Mouse (Mus musculus) embryonic facial prominence, embryonic 15.5 days (tissue): ENCODE data around the gene Enah. TPM values are rescaled to one million over a fixed set of nuclear protein-coding genes. Genes with fewer than 3 reads are reported as not detected.

Experiments
- ATAC-seq: fragments of 200-750 bp; cut with Nextera tagmentation; 2 replicates; pipeline ENCODE4 v1.8.0; 2017; ENCODE audit warnings: low read depth, moderate TSS enrichment; ENCODE audit not compliant: insufficient number of reproducible peaks, low FRiP score, low TSS enrichment
- H3K27ac ChIP-seq: fragments of 300-500 bp; sonication (generic); replicated peaks from 2 replicates; pipeline ENCODE4 v1.5.1; 2015; ENCODE audit warnings: mild to moderate bottlenecking, inconsistent platforms
- H3K27me3 ChIP-seq: fragments of 300-500 bp; sonication (generic); 2 replicates; pipeline ENCODE4 v1.6.1; 2015; ENCODE audit warnings: inconsistent platforms
- H3K36me3 ChIP-seq: fragments of 300-500 bp; sonication (generic); 2 replicates; pipeline ENCODE4 v1.6.1; 2015; ENCODE audit warnings: mild to moderate bottlenecking, inconsistent platforms
- H3K4me1 ChIP-seq: fragments of 300-500 bp; sonication (generic); 2 replicates; pipeline ENCODE4 v1.6.1; 2015; ENCODE audit warnings: inconsistent platforms
- H3K4me2 ChIP-seq: fragments of 300-500 bp; sonication (generic); replicated peaks from 2 replicates; pipeline ENCODE4 v1.6.1; 2015; ENCODE audit warnings: mild to moderate bottlenecking, inconsistent platforms
- H3K4me3 ChIP-seq: fragments of 300-500 bp; sonication (generic); replicated peaks from 2 replicates; pipeline ENCODE4 v1.5.1; 2015; ENCODE audit warnings: mild to moderate bottlenecking, inconsistent platforms
- H3K9ac ChIP-seq: fragments of 300-500 bp; sonication (generic); 2 replicates; pipeline ENCODE4 v1.6.1; 2015; ENCODE audit warnings: inconsistent platforms
- H3K9me3 ChIP-seq: fragments of 300-500 bp; sonication (generic); replicated peaks from 2 replicates; pipeline ENCODE4 v1.6.1; 2016; ENCODE audit warnings: inconsistent platforms
- WGBS: fragments of 180-500 bp; shearing (Covaris S2); methylation state at CpG from one replicate; pipeline ENCODE4 v1.1.7; 2015; 5-methylcytosine and 5-hydroxymethylcytosine counted together
- polyA plus RNA-seq: library from polyadenylated mRNA; unstranded; fragments of >200 nt; fragmentation: Nextera tagmentation; extraction: Ambion mirVana; gene quantifications from 2 replicates; pipeline ENCODE4 v1.2.1, GENCODE M21; 2015

Gene Enah
- polyA plus RNA-seq, 1 experiment from 2014 or later: 23.3 TPM

DNA sequence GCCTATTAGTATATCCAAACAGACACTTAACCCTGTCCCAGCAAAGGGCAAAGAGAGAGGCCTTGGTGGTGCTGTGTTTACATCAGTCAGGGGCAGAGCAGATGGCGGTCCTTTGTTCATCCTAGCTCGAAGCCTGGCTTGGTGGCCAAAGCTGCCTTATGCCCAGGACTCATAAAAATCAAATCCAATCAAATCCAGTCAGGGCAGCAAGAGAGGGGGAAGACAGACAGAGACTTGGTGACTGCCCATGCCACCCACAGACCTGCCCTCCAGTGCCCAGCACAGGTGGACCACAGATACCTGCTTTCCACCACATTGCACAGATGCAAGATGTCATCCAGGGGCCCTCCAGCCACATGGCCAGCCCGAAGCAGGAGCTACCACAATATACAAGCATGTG is 143.1 kb downstream of the Enah start:
- no peak overlapping the region for H3K27ac ChIP-seq
- no peaks in the 10 kb centered on the region for H3K27me3 ChIP-seq
- no peaks in the 10 kb centered on the region for H3K9me3 ChIP-seq
- H3K4me3 ChIP-seq: no peak overlapping the region
- H3K4me2 ChIP-seq: no peak overlapping the region
- H3K36me3 ChIP-seq: no peaks in the 10 kb centered on the region
- peaks cover 6% of the 10 kb centered on the region for H3K4me1 ChIP-seq
- ATAC-seq: no peak
- 79% methylated on average over 3 of the region's 3 CpGs for WGBS
- no peak overlapping the region for H3K9ac ChIP-seq

- Histone ChIP-seq H3K4me2 (no peak overlapping the region), H3K9ac (no peak overlapping the region), H3K9me3 (no peaks in the 10 kb centered on the region), H3K36me3 (no peaks in the 10 kb centered on the region), H3K4me3 (no peak overlapping the region), H3K4me1 (no peaks in the 10 kb centered on the region), H3K27ac (no peak overlapping the region), H3K27me3 (no peaks in the 10 kb centered on the region)
- no peak for ATAC-seq
- WGBS: 71% methylated on average over 9 of the region's 9 CpGs
These were observed 146.5 kb downstream of the Enah start for GRCm38 (mm10) chr1:181873086-181873920.

DNA sequence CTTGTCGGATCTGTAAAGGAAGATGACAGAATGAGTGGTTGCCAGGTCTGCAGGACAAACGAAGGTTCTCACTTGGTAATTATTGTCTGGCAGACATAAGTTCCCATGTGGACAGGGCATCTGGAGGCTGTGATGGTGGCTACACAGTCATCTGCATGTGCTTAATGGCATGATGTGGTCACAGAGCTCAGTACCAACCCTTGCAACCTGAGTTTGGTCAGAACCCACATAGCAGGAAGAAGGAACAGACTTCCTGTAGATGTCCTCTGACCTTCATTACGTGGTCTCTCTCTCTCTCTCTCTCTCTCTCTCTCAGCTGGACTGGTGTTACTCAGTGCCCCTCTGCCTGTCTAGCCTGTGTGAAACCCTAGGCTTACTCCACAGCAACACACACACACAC is 147.2 kb downstream of the Enah start:
- H3K27me3 ChIP-seq: no peaks in the 10 kb centered on the region
- WGBS: 78% methylated on average over 3 of the region's 3 CpGs
- no peaks in the 10 kb centered on the region for H3K36me3 ChIP-seq

GRCm38 (mm10) chr1:181866429-181867280 is 153.1 kb downstream of the Enah start:
- Histone ChIP-seq H3K9ac (no peak overlapping the region), H3K27ac (no peak overlapping the region), H3K36me3 (no peaks in the 10 kb centered on the region), H3K9me3 (no peaks in the 10 kb centered on the region), H3K4me3 (no peak overlapping the region), H3K4me1 (0 out of 2 replicates have a peak, but pooled peaks cover 6% of the 10 kb centered on the region), H3K4me2 (no peak overlapping the region), H3K27me3 (no peaks in the 10 kb centered on the region)
- WGBS: 82% methylated on average over 6 of the region's 6 CpGs
- no peak; the same call in 1 of the 2 replicates for ATAC-seq

More for the DNA sequence above, 147.2 kb downstream of the Enah start:
- Histone ChIP-seq H3K9me3 (no peaks in the 10 kb centered on the region), H3K4me2 (no peak overlapping the region), H3K9ac (no peak overlapping the region), H3K27ac (no peak overlapping the region), H3K4me3 (no peak overlapping the region), H3K4me1 (no peaks in the 10 kb centered on the region)
- ATAC-seq: no peak

GRCm38 (mm10) chr1:181865863-181866216 is 153.9 kb downstream of the Enah start:
- Histone ChIP-seq H3K27me3 (no peaks in the 10 kb centered on the region), H3K4me2 (no peak overlapping the region)
- 54% methylated on average over 5 of the region's 5 CpGs for WGBS

GRCm38 (mm10) chr1:181864971-181865862 is 154.6 kb downstream of the Enah start:
- Histone ChIP-seq H3K27me3 (no peaks in the 10 kb centered on the region), H3K9me3 (no peaks in the 10 kb centered on the region), H3K4me2 (no peak overlapping the region), H3K36me3 (no peaks in the 10 kb centered on the region), H3K4me1 (0 out of 2 replicates have a peak, but pooled peaks cover 10% of the 10 kb centered on the region), H3K4me3 (no peak overlapping the region), H3K9ac (no peak overlapping the region), H3K27ac (no peak overlapping the region)
- no peak for ATAC-seq
- WGBS: 62% methylated on average over 11 of the region's 11 CpGs

More at GRCm38 (mm10) chr1:181865863-181866216, 153.9 kb downstream of the Enah start:
- Histone ChIP-seq H3K4me3 (no peak overlapping the region), H3K9ac (no peak overlapping the region), H3K36me3 (no peaks in the 10 kb centered on the region), H3K9me3 (no peaks in the 10 kb centered on the region), H3K4me1 (0 out of 2 replicates have a peak, but pooled peaks cover 7% of the 10 kb centered on the region), H3K27ac (no peak overlapping the region)
- no peak for ATAC-seq

- Histone ChIP-seq H3K36me3 (no peaks in the 10 kb centered on the region), H3K9ac (no peak overlapping the region), H3K27ac (no peak overlapping the region), H3K27me3 (no peaks in the 10 kb centered on the region), H3K4me1 (0 out of 2 replicates have a peak, but pooled peaks cover 10% of the 10 kb centered on the region), H3K4me2 (no peak overlapping the region), H3K4me3 (no peak overlapping the region), H3K9me3 (no peaks in the 10 kb centered on the region)
- no peak for ATAC-seq
- 35% methylated on average over 8 of the region's 8 CpGs for WGBS
These were observed 156.4 kb downstream of the Enah start for GRCm38 (mm10) chr1:181863431-181863830.

DNA sequence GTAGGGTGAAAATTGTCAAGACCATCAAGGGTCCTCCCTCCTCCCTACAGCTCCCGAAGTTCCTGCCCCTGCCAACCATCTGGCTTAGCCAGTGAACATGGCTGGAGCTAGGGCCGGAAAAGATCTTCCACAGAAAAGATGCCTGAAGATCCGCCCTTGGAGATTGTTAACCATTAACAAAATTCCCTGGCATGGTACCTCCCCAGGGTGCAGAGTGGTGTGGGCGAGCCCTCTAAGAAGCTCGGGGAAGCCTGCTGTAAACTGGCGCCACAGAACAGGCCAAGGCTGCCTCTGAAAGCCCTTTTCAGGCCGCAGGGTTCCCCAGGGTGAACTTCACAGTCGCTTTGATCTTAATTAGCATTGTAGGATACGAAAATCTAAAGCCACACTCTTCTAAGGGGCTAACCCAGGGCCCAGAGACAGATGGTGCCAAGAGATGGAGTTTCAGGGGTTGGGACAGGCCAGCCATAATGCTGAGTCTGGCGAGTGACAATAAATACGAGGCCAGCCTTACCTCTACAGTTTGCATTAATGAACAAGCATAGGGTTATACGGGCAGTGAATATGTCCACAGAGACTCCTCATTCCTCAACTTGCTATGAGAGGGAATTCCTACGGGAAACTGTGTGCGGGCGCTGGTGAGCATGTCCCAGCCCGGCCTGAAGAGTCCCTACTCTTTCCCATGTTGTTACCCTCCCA is 157.0 kb downstream of the Enah start:
- H3K9ac ChIP-seq: no peak overlapping the region
- 57% methylated on average over 16 of the region's 16 CpGs for WGBS
- H3K4me1 ChIP-seq: 0 out of 2 replicates have a peak, but pooled peaks cover 10% of the 10 kb centered on the region
- no peak overlapping the region for H3K4me3 ChIP-seq
- no peaks in the 10 kb centered on the region for H3K27me3 ChIP-seq
- H3K36me3 ChIP-seq: no peaks in the 10 kb centered on the region
- no peak overlapping the region for H3K4me2 ChIP-seq
- ATAC-seq: no peak
- H3K9me3 ChIP-seq: no peaks in the 10 kb centered on the region
- H3K27ac ChIP-seq: no peak overlapping the region

DNA sequence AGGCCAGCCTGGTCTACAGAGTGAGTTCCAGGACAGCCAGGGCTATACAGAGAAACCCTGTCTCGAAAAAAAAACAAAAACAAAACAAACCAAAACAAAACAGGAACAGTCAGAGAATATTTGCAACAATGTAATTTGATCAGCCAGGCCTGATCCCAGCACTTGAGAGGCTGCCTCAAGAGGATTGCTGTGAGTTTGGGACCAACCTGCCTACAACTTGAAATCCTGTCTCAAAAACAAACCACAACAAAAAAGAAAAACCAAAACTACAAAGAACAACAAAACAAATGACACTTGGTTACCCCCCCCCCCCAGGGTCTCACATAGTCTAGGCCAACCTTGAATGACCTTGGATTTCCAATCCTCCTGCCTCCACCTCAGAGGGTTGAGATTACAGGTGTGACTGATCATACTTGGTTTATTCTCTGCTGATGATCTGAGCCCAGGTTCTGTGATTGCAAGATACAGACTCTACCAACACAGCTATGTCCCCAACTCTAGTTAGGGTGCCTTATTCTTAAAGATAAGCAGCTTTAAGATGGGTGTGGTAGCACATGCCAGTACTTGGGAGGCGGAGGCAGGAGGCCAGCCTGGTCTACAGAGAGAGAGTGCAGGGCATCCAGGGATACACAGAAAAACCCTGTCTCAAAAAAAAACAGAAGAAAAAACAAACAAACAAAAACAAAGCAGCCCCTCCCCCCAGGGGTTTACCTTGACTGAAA is 158.4 kb downstream of the Enah start:
- H3K27ac ChIP-seq: no peak overlapping the region
- H3K4me3 ChIP-seq: no peak overlapping the region
- no peaks in the 10 kb centered on the region for H3K9me3 ChIP-seq
- ATAC-seq: no peak
- H3K36me3 ChIP-seq: no peaks in the 10 kb centered on the region
- H3K4me1 ChIP-seq: 0 out of 2 replicates have a peak, but pooled peaks cover 10% of the 10 kb centered on the region
- H3K9ac ChIP-seq: no peak overlapping the region
- WGBS: 70% methylated on average over 2 of the region's 2 CpGs
- no peak overlapping the region for H3K4me2 ChIP-seq
- no peaks in the 10 kb centered on the region for H3K27me3 ChIP-seq

GRCm38 (mm10) chr1:181860659-181861058 is 159.1 kb downstream of the Enah start:
- Histone ChIP-seq H3K27ac (no peak overlapping the region), H3K4me2 (no peak overlapping the region), H3K9me3 (no peaks in the 10 kb centered on the region), H3K4me3 (no peak overlapping the region), H3K4me1 (0 out of 2 replicates have a peak, but pooled peaks cover 9% of the 10 kb centered on the region), H3K9ac (no peak overlapping the region), H3K36me3 (no peaks in the 10 kb centered on the region), H3K27me3 (no peaks in the 10 kb centered on the region)
- no peak; the same call in 1 of the 2 replicates for ATAC-seq
- WGBS: 25% methylated on average over 5 of the region's 5 CpGs
